Mouse (Mus musculus) liver, postnatal 0 days (tissue): ENCODE measurements around the gene Tll2. TPM values are rescaled to one million over a fixed set of nuclear protein-coding genes. Genes with fewer than 3 reads are reported as not detected.

Source experiments
- ATAC-seq: fragments of 200-750 bp; cut with Nextera tagmentation; 2 replicates; pipeline ENCODE4 v1.8.0; 2017; ENCODE audit warnings: mild to moderate bottlenecking, moderate library complexity
- DNase-seq: peaks from one replicate; pipeline ENCODE4 v3.0.0-alpha.2; 2016
- H3K27ac ChIP-seq: fragments of 300-500 bp; sonication (generic); 2 replicates; pipeline ENCODE4 v1.5.1; 2014; ENCODE audit warnings: antibody characterized with exemption, moderate library complexity, mild to moderate bottlenecking, low read depth
- H3K27me3 ChIP-seq: fragments of 300-500 bp; sonication (generic); 2 replicates; pipeline ENCODE4 v1.6.1; 2014; ENCODE audit warnings: low read length, control low read depth, mixed read lengths; ENCODE audit not compliant: insufficient read depth
- H3K36me3 ChIP-seq: fragments of 300-500 bp; sonication (generic); replicated peaks from 2 replicates; pipeline ENCODE4 v1.6.1; 2014; ENCODE audit warnings: mild to moderate bottlenecking, control low read depth, low read length, moderate library complexity, mixed read lengths; ENCODE audit not compliant: insufficient read depth
- H3K4me1 ChIP-seq: fragments of 300-500 bp; sonication (generic); 2 replicates; pipeline ENCODE4 v1.6.1; 2014; ENCODE audit warnings: antibody characterized with exemption, mild to moderate bottlenecking, control low read depth; ENCODE audit not compliant: insufficient read depth
- H3K4me2 ChIP-seq: fragments of 300-500 bp; sonication (generic); 2 replicates; pipeline ENCODE4 v1.6.1; 2014; ENCODE audit warnings: low read depth, mild to moderate bottlenecking, low read length, moderate library complexity, mixed read lengths
- H3K4me3 ChIP-seq: fragments of 300-500 bp; sonication (generic); 2 replicates; pipeline ENCODE4 v1.5.1; 2014; ENCODE audit warnings: low read depth, low read length
- H3K9ac ChIP-seq: fragments of 300-500 bp; sonication (generic); replicated peaks from 2 replicates; pipeline ENCODE4 v1.6.1; 2014; ENCODE audit warnings: mild to moderate bottlenecking, moderate library complexity
- H3K9me3 ChIP-seq: fragments of 300-500 bp; sonication (generic); 2 replicates; pipeline ENCODE4 v1.6.1; 2016; ENCODE audit warnings: mild to moderate bottlenecking, control low read depth, low read length, mixed read lengths
- CTCF ChIP-seq: sonication (generic); IDR thresholded peaks from 2 replicates; pipeline ENCODE4 v1.5.1; 2016; ENCODE audit warnings: antibody characterized with exemption, low read depth
- EP300 ChIP-seq: IDR thresholded peaks from 2 replicates; pipeline ENCODE4 v1.6.1; 2016; ENCODE audit warnings: antibody characterized with exemption, low read depth, mild to moderate bottlenecking
- WGBS: fragments of 180-500 bp; shearing (Covaris S2); extraction: QIAGEN DNeasy Blood & Tissue Kit; methylation state at CpG from one replicate; pipeline ENCODE4 v1.1.7; 2014; ENCODE audit not compliant: insufficient replicate concordance; 5-methylcytosine and 5-hydroxymethylcytosine counted together
- polyA plus RNA-seq: library from polyadenylated mRNA; unstranded; fragments of >200 nt; fragmentation: Nextera tagmentation; extraction: Ambion mirVana; gene quantifications from 2 replicates; pipeline ENCODE4 v1.2.1, GENCODE M21; 2015

Gene Tll2
- polyA plus RNA-seq, 1 experiment from 2014 or later, result not detected

DNA sequence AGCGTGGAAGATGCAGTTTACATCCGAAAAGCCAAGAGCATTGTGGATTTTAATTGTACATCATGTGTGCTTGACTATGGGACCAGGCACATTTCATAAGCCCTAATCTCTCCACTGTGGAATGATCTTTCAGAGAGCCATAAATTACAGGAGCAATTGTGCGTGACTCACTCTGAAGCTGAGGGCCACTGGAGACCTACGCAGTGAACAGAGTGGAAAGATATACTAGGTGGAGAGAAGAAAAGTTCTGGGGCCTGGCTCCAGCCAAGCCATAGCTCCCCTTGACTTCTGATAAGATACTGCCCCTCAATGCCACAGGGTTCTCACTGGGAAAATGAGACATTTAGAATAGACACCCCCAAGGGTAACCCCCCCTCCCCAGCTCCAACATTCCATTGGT is 13.7 kb downstream of the Tll2 start:
- Histone ChIP-seq H3K4me2 (no peak overlapping the region), H3K4me1 (no peaks in the 10 kb centered on the region), H3K9me3 (no peaks in the 10 kb centered on the region; the same call in 1 of the 2 replicates), H3K36me3 (no peaks in the 10 kb centered on the region), H3K9ac (no peak overlapping the region), H3K27ac (no peak overlapping the region), H3K27me3 (no peaks in the 10 kb centered on the region), H3K4me3 (no peak overlapping the region)
- no peak for DNase-seq
- ATAC-seq, result no peak
- 76% methylated on average over 4 of the region's 4 CpGs for WGBS
- no peak for TF ChIP-seq EP300
- TF ChIP-seq CTCF, result no peak

DNA sequence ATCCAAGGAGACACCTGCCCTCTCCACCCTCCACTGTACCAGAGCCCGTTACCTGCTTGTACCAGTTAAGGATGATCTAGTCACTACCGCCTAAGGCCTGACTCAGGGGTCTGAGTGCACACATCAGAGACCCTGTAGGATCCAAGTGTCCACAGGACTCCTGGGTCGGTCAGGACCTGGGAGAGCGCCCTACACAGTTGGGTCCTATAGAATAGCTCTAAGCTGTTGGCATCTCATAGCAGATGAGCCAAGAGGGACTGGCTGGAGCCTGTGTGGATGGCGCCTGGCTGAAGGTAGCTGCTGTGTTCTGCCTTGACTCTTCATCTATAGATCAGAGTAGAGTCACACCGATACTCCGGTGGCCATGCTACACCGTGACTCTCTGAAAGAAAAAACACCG is 14.9 kb downstream of the Tll2 start:
- Histone ChIP-seq H3K36me3 (no peaks in the 10 kb centered on the region), H3K4me1 (no peaks in the 10 kb centered on the region), H3K27me3 (no peaks in the 10 kb centered on the region), H3K27ac (no peak overlapping the region), H3K4me3 (no peak overlapping the region), H3K9ac (no peak overlapping the region), H3K9me3 (peaks cover 4% of the 10 kb centered on the region; the same call in 1 of the 2 replicates), H3K4me2 (no peak overlapping the region)
- TF ChIP-seq EP300, result no peak
- TF ChIP-seq CTCF, result no peak
- ATAC-seq (no peak), DNase-seq (no peak)
- 78% methylated on average over 9 of the region's 9 CpGs for WGBS

DNA sequence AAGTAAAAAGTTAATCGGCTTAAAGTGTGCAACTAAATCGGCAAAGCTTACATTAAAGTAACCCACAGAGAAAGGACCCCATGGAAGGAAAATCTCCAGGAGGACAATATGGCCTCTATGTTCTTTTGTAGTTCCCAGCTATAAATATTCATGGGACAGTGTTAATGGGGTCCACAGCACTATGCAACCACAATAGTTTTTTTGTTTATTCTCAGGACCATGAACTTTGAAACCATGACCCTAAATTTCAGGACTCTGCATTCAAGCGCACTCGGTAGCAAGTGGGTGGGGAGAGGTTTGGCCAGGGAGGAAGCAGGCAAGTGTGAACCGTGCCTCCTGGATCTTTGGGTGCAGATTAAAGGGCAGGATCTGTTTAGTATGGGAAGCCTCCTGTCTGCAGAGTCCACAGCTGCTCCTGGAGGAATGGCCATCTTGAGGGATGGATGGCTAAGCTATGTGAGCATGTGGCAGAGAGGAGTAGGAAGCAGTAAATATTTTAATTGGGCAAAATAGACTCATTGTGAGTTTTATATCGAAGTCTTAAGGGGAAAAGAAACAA is 15.7 kb downstream of the Tll2 start:
- Histone ChIP-seq H3K9me3 (peaks cover 4% of the 10 kb centered on the region; the same call in 1 of the 2 replicates), H3K27ac (no peak overlapping the region), H3K9ac (no peak overlapping the region), H3K4me1 (no peaks in the 10 kb centered on the region), H3K27me3 (no peaks in the 10 kb centered on the region), H3K4me3 (no peak overlapping the region), H3K4me2 (no peak overlapping the region), H3K36me3 (no peaks in the 10 kb centered on the region)
- ATAC-seq (no peak), DNase-seq (no peak)
- TF ChIP-seq EP300, result no peak
- no peak for TF ChIP-seq CTCF
- 64% methylated on average over 6 of the region's 6 CpGs for WGBS

DNA sequence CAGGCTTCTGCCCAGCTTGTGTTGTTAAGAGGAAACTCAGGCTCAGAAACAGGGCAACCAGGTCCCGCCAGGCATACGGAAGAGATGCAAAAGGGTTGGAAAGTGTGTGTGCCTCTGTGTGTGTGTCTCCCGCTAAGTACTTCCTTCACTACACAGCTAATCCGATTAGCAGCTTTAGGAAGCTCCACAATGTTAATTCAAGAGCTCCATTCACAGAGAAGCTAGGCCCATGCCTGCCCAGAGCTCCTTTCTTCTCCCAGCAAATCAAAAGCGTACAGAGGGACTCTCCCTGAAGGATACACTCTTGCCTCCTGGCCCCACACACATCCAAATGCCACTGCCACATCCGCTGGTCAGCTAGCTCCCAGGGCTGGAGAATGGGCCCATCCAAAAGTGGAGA is 29.3 kb downstream of the Tll2 start:
- TF ChIP-seq CTCF (no peak), EP300 (no peak)
- H3K4me1 ChIP-seq, result no peaks in the 10 kb centered on the region
- no peak for DNase-seq
- ATAC-seq, result no peak
- H3K9me3 ChIP-seq, result no peaks in the 10 kb centered on the region
- H3K36me3 ChIP-seq, result no peaks in the 10 kb centered on the region
- H3K27ac ChIP-seq, result no peak overlapping the region
- no peaks in the 10 kb centered on the region for H3K27me3 ChIP-seq
- H3K4me2 ChIP-seq, result no peak overlapping the region
- no peak overlapping the region for H3K9ac ChIP-seq
- 39% methylated on average over 6 of the region's 6 CpGs for WGBS
- no peak overlapping the region for H3K4me3 ChIP-seq

DNA sequence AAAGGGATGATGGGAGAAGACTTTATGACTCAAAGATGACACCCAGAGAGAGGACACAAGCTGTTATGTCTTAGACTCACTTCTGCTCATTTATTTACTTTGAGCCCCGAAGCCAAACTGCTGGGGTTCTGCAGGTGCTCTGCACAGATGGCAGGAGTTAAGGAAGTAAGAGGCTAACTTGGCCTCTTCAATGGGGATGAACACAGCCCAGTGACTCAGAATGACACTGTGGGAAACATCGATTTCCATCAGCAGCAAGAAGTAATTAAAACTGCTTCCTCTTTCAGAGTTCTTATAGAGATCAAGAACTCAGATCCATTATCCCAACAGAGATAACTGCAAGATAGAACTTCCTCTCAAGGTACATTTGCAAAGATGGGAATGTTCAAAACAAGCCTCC is 29.8 kb downstream of the Tll2 start:
- H3K27ac ChIP-seq, result no peak overlapping the region
- H3K36me3 ChIP-seq, result no peaks in the 10 kb centered on the region
- no peaks in the 10 kb centered on the region for H3K27me3 ChIP-seq
- TF ChIP-seq CTCF (no peak), EP300 (no peak)
- no peak overlapping the region for H3K4me2 ChIP-seq
- H3K4me1 ChIP-seq, result no peaks in the 10 kb centered on the region
- WGBS, result 36% methylated on average over 2 of the region's 2 CpGs
- DNase-seq (no peak), ATAC-seq (no peak)
- no peak overlapping the region for H3K9ac ChIP-seq
- no peaks in the 10 kb centered on the region for H3K9me3 ChIP-seq
- no peak overlapping the region for H3K4me3 ChIP-seq

DNA sequence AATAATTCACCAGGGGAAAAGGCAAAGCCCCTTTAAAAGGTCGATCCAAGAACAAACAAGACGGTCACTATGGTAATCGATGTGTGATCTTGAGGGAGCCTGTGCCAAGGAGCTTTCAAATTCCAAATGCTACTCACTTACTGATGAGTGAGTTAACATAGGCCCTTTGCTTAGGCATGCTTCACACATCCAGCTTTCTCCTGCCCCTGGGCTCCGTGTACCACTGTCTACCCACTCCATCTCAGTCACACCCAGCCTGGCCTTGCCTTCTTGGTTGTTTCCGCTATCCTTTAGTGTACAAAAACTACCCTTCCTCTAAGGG is 40.8 kb downstream of the Tll2 start:
- Histone ChIP-seq H3K27me3 (no peaks in the 10 kb centered on the region), H3K36me3 (no peaks in the 10 kb centered on the region)

More for the DNA sequence above, 40.8 kb downstream of the Tll2 start:
- no peak for TF ChIP-seq EP300
- TF ChIP-seq CTCF, result no peak
- DNase-seq (no peak), ATAC-seq (no peak)
- H3K9me3 ChIP-seq, result no peaks in the 10 kb centered on the region
- H3K4me3 ChIP-seq, result no peak overlapping the region
- 75% methylated on average over 5 of the region's 5 CpGs for WGBS
- no peak overlapping the region for H3K9ac ChIP-seq
- no peaks in the 10 kb centered on the region for H3K4me1 ChIP-seq
- H3K27ac ChIP-seq, result no peak overlapping the region
- no peak overlapping the region for H3K4me2 ChIP-seq
